Mouse (Mus musculus): ENCODE results near the gene Tmcc1. TPM values are rescaled to one million over a fixed set of nuclear protein-coding genes. Genes with fewer than 3 reads are reported as not detected.
"Not testable (repeated sequence)": the region's sequence is repeated elsewhere in the genome, so short reads cannot be mapped to it uniquely, and the experiment has no call there.

The Tmcc1 gene
- 19.4 and 26.4 TPM in 2 replicates for polyA plus RNA-seq (2015; fragmentation: Nextera tagmentation; extraction: Ambion mirVana)

GRCm38 (mm10) chr6:116193394-116194393, at the start of gene Tmcc1:
Gene Tmcc1 (minus strand): TSS chr6:116193486.
- peak within 1 kb of the TSS; percentile 95 for H3K4me3 ChIP-seq
- H3K27ac ChIP-seq, result peak within 1 kb of the TSS; percentile 80
- peak within 1 kb of the TSS; percentile 73 for H3K4me2 ChIP-seq
- peaks cover 24% of the 10 kb centered on the region for H3K4me1 ChIP-seq
- no peaks in the 10 kb centered on the region for H3K9me3 ChIP-seq
- no peaks in the 10 kb centered on the region for H3K36me3 ChIP-seq
- ATAC-seq (ENCODE audit: insufficient number of reproducible peaks, insufficient read depth, low FRiP score, low TSS enrichment, low read depth), result peak; percentile 88
- peak within 1 kb of the TSS; percentile 96 for H3K9ac ChIP-seq
- H3K27me3 ChIP-seq, result peaks cover 2% of the 10 kb centered on the region
- under 1% methylated on average over 64 of the region's 68 CpGs for WGBS

- 68% methylated on average over 2 of the region's 2 CpGs for WGBS
- H3K4me3 ChIP-seq, result no peak overlapping the region
- H3K9me3 ChIP-seq, result no peaks in the 10 kb centered on the region
- no peak overlapping the region for H3K4me2 ChIP-seq
- peaks cover 75% of the 10 kb centered on the region for H3K36me3 ChIP-seq
- H3K27me3 ChIP-seq, result no peaks in the 10 kb centered on the region
- no peak for ATAC-seq (ENCODE audit: insufficient number of reproducible peaks, insufficient read depth, low FRiP score, low TSS enrichment, low read depth)
- no peak overlapping the region for H3K9ac ChIP-seq
- H3K4me1 ChIP-seq, result no peaks in the 10 kb centered on the region
- H3K27ac ChIP-seq, result no peak overlapping the region
These were observed 47.1 kb upstream of the Tmcc1 start for GRCm38 (mm10) chr6:116240371-116240770.

GRCm38 (mm10) chr6:116238083-116238482, 44.8 kb upstream of the Tmcc1 start:
- H3K27ac ChIP-seq, result no peak overlapping the region
- no peak overlapping the region for H3K4me3 ChIP-seq
- ATAC-seq (ENCODE audit: insufficient number of reproducible peaks, insufficient read depth, low FRiP score, low TSS enrichment, low read depth), result no peak
- H3K36me3 ChIP-seq, result peaks cover 76% of the 10 kb centered on the region
- H3K9ac ChIP-seq, result no peak overlapping the region
- H3K4me1 ChIP-seq, result no peaks in the 10 kb centered on the region
- H3K9me3 ChIP-seq, result no peaks in the 10 kb centered on the region
- H3K4me2 ChIP-seq, result no peak overlapping the region
- WGBS, result 90% methylated on average over 5 of the region's 5 CpGs
- no peaks in the 10 kb centered on the region for H3K27me3 ChIP-seq

- no peaks in the 10 kb centered on the region for H3K27me3 ChIP-seq
- 88% methylated on average over 5 of the region's 5 CpGs for WGBS
- H3K4me3 ChIP-seq, result no peak overlapping the region
- H3K36me3 ChIP-seq, result peaks cover 82% of the 10 kb centered on the region
- H3K27ac ChIP-seq, result no peak overlapping the region
- ATAC-seq (ENCODE audit: insufficient number of reproducible peaks, insufficient read depth, low FRiP score, low TSS enrichment, low read depth), result no peak
- no peaks in the 10 kb centered on the region for H3K9me3 ChIP-seq
- H3K4me1 ChIP-seq, result no peaks in the 10 kb centered on the region
- no peak overlapping the region for H3K4me2 ChIP-seq
- H3K9ac ChIP-seq, result no peak overlapping the region
These were observed 42.0 kb upstream of the Tmcc1 start for GRCm38 (mm10) chr6:116235336-116235735.

GRCm38 (mm10) chr6:116234821-116235220, 41.5 kb upstream of the Tmcc1 start:
- not testable (repeated sequence) for H3K4me1 ChIP-seq; H3K4me2 ChIP-seq; H3K9me3 ChIP-seq; ATAC-seq (ENCODE audit: insufficient number of reproducible peaks, insufficient read depth, low FRiP score, low TSS enrichment, low read depth); H3K9ac ChIP-seq; H3K27ac ChIP-seq; H3K27me3 ChIP-seq; H3K4me3 ChIP-seq
- H3K36me3 ChIP-seq, result peaks cover 79% of the 10 kb centered on the region
- 95% methylated on average over 2 of the region's 2 CpGs for whole genome bisulfite sequencing

GRCm38 (mm10) chr6:116228785-116229525, 35.7 kb upstream of the Tmcc1 start:
- H3K27ac ChIP-seq, result no peak overlapping the region
- no peak overlapping the region for H3K4me3 ChIP-seq
- no peaks in the 10 kb centered on the region for H3K4me1 ChIP-seq
- no peaks in the 10 kb centered on the region for H3K9me3 ChIP-seq
- no peak overlapping the region for H3K9ac ChIP-seq
- H3K27me3 ChIP-seq, result no peaks in the 10 kb centered on the region
- 68% methylated on average over 12 of the region's 12 CpGs for WGBS
- peaks cover 83% of the 10 kb centered on the region for H3K36me3 ChIP-seq
- ATAC-seq (ENCODE audit: insufficient number of reproducible peaks, insufficient read depth, low FRiP score, low TSS enrichment, low read depth), result no peak
- H3K4me2 ChIP-seq, result no peak overlapping the region

GRCm38 (mm10) chr6:116227767-116228166, 34.5 kb upstream of the Tmcc1 start:
- no peaks in the 10 kb centered on the region for H3K4me1 ChIP-seq
- H3K4me2 ChIP-seq, result no peak overlapping the region
- H3K36me3 ChIP-seq, result peaks cover 81% of the 10 kb centered on the region
- 72% methylated on average over 11 of the region's 11 CpGs for WGBS
- no peak for ATAC-seq (ENCODE audit: insufficient number of reproducible peaks, insufficient read depth, low FRiP score, low TSS enrichment, low read depth)
- no peaks in the 10 kb centered on the region for H3K9me3 ChIP-seq
- H3K4me3 ChIP-seq, result no peak overlapping the region
- H3K27ac ChIP-seq, result no peak overlapping the region
- no peak overlapping the region for H3K9ac ChIP-seq
- no peaks in the 10 kb centered on the region for H3K27me3 ChIP-seq

- Histone ChIP-seq H3K36me3 (peaks cover 25% of the 10 kb centered on the region), H3K4me1 (peaks cover 15% of the 10 kb centered on the region; the same call in 1 of the 2 replicates), H3K9ac (peak within 1 kb of the TSS; percentile 88), H3K27me3 (no peaks in the 10 kb centered on the region), H3K9me3 (no peaks in the 10 kb centered on the region), H3K27ac (peak within 1 kb of the TSS; percentile 67), H3K4me2 (peak within 1 kb of the TSS; percentile 76), H3K4me3 (peak within 1 kb of the TSS; percentile 69)
- peak; percentile 92 for ATAC-seq (ENCODE audit: insufficient number of reproducible peaks, insufficient read depth, low FRiP score, low TSS enrichment, low read depth)
- under 1% methylated on average over 51 of the region's 51 CpGs for WGBS
These were observed 14.6 kb upstream of the Tmcc1 start, which contains the start of gene Washc2 for GRCm38 (mm10) chr6:116207729-116208534. Gene Washc2 (plus strand): TSS chr6:116208038.

- Histone ChIP-seq H3K9me3 (no peaks in the 10 kb centered on the region), H3K4me3 (no peak overlapping the region), H3K27ac (no peak overlapping the region), H3K4me1 (no peaks in the 10 kb centered on the region), H3K4me2 (no peak overlapping the region), H3K9ac (no peak overlapping the region), H3K27me3 (peaks cover 2% of the 10 kb centered on the region), H3K36me3 (no peaks in the 10 kb centered on the region)
- no peak for ATAC-seq (ENCODE audit: insufficient number of reproducible peaks, insufficient read depth, low FRiP score, low TSS enrichment, low read depth)
- WGBS, result 63% methylated on average over 2 of the region's 2 CpGs
These were observed 6.4 kb upstream of the Tmcc1 start for GRCm38 (mm10) chr6:116199682-116200081.

GRCm38 (mm10) chr6:116198173-116198572, 4.9 kb upstream of the Tmcc1 start:
- H3K9me3 ChIP-seq, result no peaks in the 10 kb centered on the region
- WGBS, result 37% methylated on average over 3 of the region's 3 CpGs
- no peak overlapping the region for H3K27ac ChIP-seq

GRCm38 (mm10) chr6:116195811-116196210, 2.5 kb upstream of the Tmcc1 start:
- WGBS, result 68% methylated on average over 8 of the region's 8 CpGs
- peaks cover 22% of the 10 kb centered on the region for H3K4me1 ChIP-seq

More at GRCm38 (mm10) chr6:116198173-116198572, 4.9 kb upstream of the Tmcc1 start:
- Histone ChIP-seq H3K27me3 (peaks cover 2% of the 10 kb centered on the region), H3K4me1 (peaks cover 6% of the 10 kb centered on the region; the same call in 1 of the 2 replicates), H3K9ac (no peak overlapping the region), H3K36me3 (no peaks in the 10 kb centered on the region), H3K4me3 (no peak overlapping the region), H3K4me2 (no peak overlapping the region)
- no peak for ATAC-seq (ENCODE audit: insufficient number of reproducible peaks, insufficient read depth, low FRiP score, low TSS enrichment, low read depth)

More at GRCm38 (mm10) chr6:116195811-116196210, 2.5 kb upstream of the Tmcc1 start:
- Histone ChIP-seq H3K4me3 (no peak overlapping the region), H3K36me3 (no peaks in the 10 kb centered on the region), H3K27me3 (peaks cover 2% of the 10 kb centered on the region), H3K4me2 (no peak overlapping the region), H3K9me3 (no peaks in the 10 kb centered on the region), H3K27ac (no peak overlapping the region), H3K9ac (no peak overlapping the region)
- no peak for ATAC-seq (ENCODE audit: insufficient number of reproducible peaks, insufficient read depth, low FRiP score, low TSS enrichment, low read depth)

Measured in embryonic facial prominence, embryonic 13.5 days (tissue).